Mouse (Mus musculus): ENCODE measurements around the gene Tnrc6b. TPM values are rescaled to one million over a fixed set of nuclear protein-coding genes. Genes with fewer than 3 reads are reported as not detected.

Gene Tnrc6b
- total and polyA plus RNA-seq, 3 experiments: 7.8 to 13.9 (median 8.0) TPM

DNA sequence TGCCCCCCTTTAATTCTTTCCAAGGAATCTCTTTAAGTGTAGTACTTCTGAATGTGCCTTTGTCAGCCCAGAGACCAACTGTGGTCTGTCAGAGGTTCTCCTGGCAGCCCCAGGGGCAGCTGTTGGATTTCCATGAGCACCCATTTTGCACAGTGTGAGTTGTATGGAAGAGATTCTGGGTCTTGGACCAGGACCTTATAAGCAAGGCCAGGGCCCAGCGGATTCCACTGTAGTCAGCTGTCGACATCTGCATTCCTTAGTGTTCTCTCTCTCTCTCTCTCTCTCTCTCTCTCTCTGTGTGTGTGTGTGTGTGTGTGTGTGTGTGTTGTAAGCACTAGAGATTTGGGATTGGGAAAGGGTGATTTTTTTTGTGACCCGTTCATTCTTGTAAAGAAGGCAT lies 225.6 kb downstream of the Tnrc6b start:
- no peaks in the 10 kb centered on the region; a peak in 1 of 4 replicates for H3K36me3 ChIP-seq (ENCODE audit: control insufficient read depth in 1 of 2, insufficient read depth in 2 of 2, low read length in 2 of 2)

DNA sequence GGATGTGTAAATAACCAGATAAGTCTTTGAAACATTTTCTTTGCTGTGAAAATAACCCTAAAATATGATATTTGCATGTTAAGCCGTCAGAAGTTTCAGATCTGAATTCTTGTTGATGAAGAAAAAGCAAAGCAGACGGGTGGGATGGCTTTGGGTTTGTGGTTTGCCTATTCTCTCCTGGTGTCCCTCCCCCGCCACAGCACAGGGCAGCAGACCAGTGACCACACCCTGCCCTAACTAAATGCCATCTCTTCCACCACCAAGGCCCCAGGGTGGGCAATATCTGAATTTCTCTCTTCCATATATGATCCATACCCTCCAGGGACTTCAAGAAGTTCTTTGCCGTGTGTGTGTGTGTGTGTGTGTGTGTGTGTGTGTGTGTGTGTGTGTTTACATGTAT lies 227.5 kb downstream of the Tnrc6b start:
- no peak overlapping the region for H3K27ac ChIP-seq (ENCODE audit: control insufficient read depth, low read depth, low read length)
- H3K36me3 ChIP-seq (ENCODE audit: control insufficient read depth in 1 of 2, insufficient read depth in 2 of 2, low read length in 2 of 2): no peaks in the 10 kb centered on the region
- H3K9ac ChIP-seq (ENCODE audit: control insufficient read depth, low read depth, low read length, poor library complexity, severe bottlenecking): no peak overlapping the region
- no peak overlapping the region for H3K4me3 ChIP-seq (ENCODE audit: control insufficient read depth in 1 of 2, insufficient read depth in 1 of 2, low read depth in 2 of 2, low read length in 2 of 2)
- no peaks in the 10 kb centered on the region for H3K79me2 ChIP-seq (ENCODE audit: control insufficient read depth, insufficient read depth, low read length, poor library complexity)
- DNase-seq (ENCODE audit: low read depth, low spot score): no peak
- no peaks in the 10 kb centered on the region for H3K9me3 ChIP-seq (replicated peaks; ENCODE audit: insufficient read depth, low read length)
- no peaks in the 10 kb centered on the region for H3K4me1 ChIP-seq (ENCODE audit: control insufficient read depth in 1 of 2, insufficient read depth in 2 of 2, low read length in 2 of 2)
- TF ChIP-seq MYB (IDR thresholded peaks at IDR 0.05; ENCODE audit: low read depth, low read length): no peak
- TF ChIP-seq RCOR1 (IDR thresholded peaks at IDR 0.05; ENCODE audit: low read depth, low read length): no peak
- TF ChIP-seq SIN3A (IDR thresholded peaks at IDR 0.05; ENCODE audit: low read length): no peak
- no peak for TF ChIP-seq MAFK (IDR thresholded peaks at IDR 0.05; ENCODE audit: borderline replicate concordance, low read depth, low read length)
- TF ChIP-seq ZC3H11A (IDR thresholded peaks at IDR 0.05; ENCODE audit: low read depth, low read length): no peak
- no peak for TF ChIP-seq ZNF384 (IDR thresholded peaks at IDR 0.05; ENCODE audit: low read depth, low read length)
- TF ChIP-seq RAD21 (IDR thresholded peaks at IDR 0.05; ENCODE audit: low read depth, low read length): no peak
- no peak for TF ChIP-seq ETS1 (IDR thresholded peaks at IDR 0.05; ENCODE audit: low read depth, low read length)
- TF ChIP-seq EP300 (IDR thresholded peaks at IDR 0.05; ENCODE audit: low read depth in 1 of 2, low read length in 2 of 2): no peak
- TF ChIP-seq MAZ (IDR thresholded peaks at IDR 0.05; ENCODE audit: low read depth, low read length): no peak
- no peak for TF ChIP-seq POLR2AphosphoS5 (IDR thresholded peaks at IDR 0.05; ENCODE audit: borderline replicate concordance, low read depth, low read length)
- no peak for TF ChIP-seq ZKSCAN1 (IDR thresholded peaks at IDR 0.05; ENCODE audit: low read depth, low read length)
- TF ChIP-seq SMC3 (IDR thresholded peaks at IDR 0.05; ENCODE audit: low read depth, low read length): no peak
- TF ChIP-seq NELFE (IDR thresholded peaks at IDR 0.05; ENCODE audit: low read depth, low read length): no peak
- no peak for TF ChIP-seq CHD1 (IDR thresholded peaks at IDR 0.05; ENCODE audit: low read depth, low read length)
- TF ChIP-seq TBP (IDR thresholded peaks at IDR 0.05; ENCODE audit: low read depth, low read length): no peak
- no peak for TF ChIP-seq CHD2 (IDR thresholded peaks at IDR 0.05; ENCODE audit: low read length)
- H3K27me3 ChIP-seq (ENCODE audit: control insufficient read depth in 1 of 2, insufficient read depth in 2 of 2, low read length in 2 of 2): no peaks in the 10 kb centered on the region

More for the DNA sequence above, 225.6 kb downstream of the Tnrc6b start:
- Histone ChIP-seq H3K4me1 (ENCODE audit: control insufficient read depth in 1 of 2, insufficient read depth in 2 of 2, low read length in 2 of 2) (no peaks in the 10 kb centered on the region), H3K4me3 (ENCODE audit: control insufficient read depth in 1 of 2, insufficient read depth in 1 of 2, low read depth in 2 of 2, low read length in 2 of 2) (no peak overlapping the region), H3K27ac (ENCODE audit: control insufficient read depth, low read depth, low read length) (no peak overlapping the region), H3K9ac (ENCODE audit: control insufficient read depth, low read depth, low read length, poor library complexity, severe bottlenecking) (no peak overlapping the region), H3K27me3 (ENCODE audit: control insufficient read depth in 1 of 2, insufficient read depth in 2 of 2, low read length in 2 of 2) (no peaks in the 10 kb centered on the region), H3K9me3 (replicated peaks; ENCODE audit: insufficient read depth, low read length) (no peaks in the 10 kb centered on the region), H3K79me2 (ENCODE audit: control insufficient read depth, insufficient read depth, low read length, poor library complexity) (no peaks in the 10 kb centered on the region)
- TF ChIP-seq MAFK (IDR thresholded peaks at IDR 0.05; ENCODE audit: borderline replicate concordance, low read depth, low read length) (no peak), CHD1 (IDR thresholded peaks at IDR 0.05; ENCODE audit: low read depth, low read length) (no peak), POLR2AphosphoS2 (IDR thresholded peaks at IDR 0.05; ENCODE audit: low read length) (no peak), RAD21 (IDR thresholded peaks at IDR 0.05; ENCODE audit: low read depth, low read length) (no peak)
- DNase-seq (ENCODE audit: low read depth, low spot score): no peak

All from MEL (cell line).